Mouse (Mus musculus) myocyte (in vitro differentiated cells): ENCODE results near the gene Cdca7l. TPM values are rescaled to one million over a fixed set of nuclear protein-coding genes. Genes with fewer than 3 reads are reported as not detected.
"Not testable (repeated sequence)": the region's sequence is repeated elsewhere in the genome, so short reads cannot be mapped to it uniquely, and the experiment has no call there.

Source experiments
- H3K27me3 ChIP-seq: one replicate; pipeline ENCODE4 v1.6.1; 2011; ENCODE audit not compliant: control insufficient read depth, insufficient read depth, insufficient read length
- H3K36me3 ChIP-seq: one replicate; pipeline ENCODE4 v1.6.1; 2011; ENCODE audit not compliant: control insufficient read depth, insufficient read depth
- H3K4me2 ChIP-seq: one replicate; pipeline ENCODE4 v1.6.1; 2011; ENCODE audit warnings: low read depth, control low read depth
- H3K4me3 ChIP-seq: one replicate; pipeline ENCODE4 v1.5.1; 2011; ENCODE audit warnings: mild to moderate bottlenecking, control low read depth, moderate library complexity
- H3K79me2 ChIP-seq: one replicate; pipeline ENCODE4 v1.6.1; 2011; ENCODE audit not compliant: control insufficient read depth, insufficient read depth
- H3ac ChIP-seq: one replicate; pipeline ENCODE4 v1.6.1; 2011; ENCODE audit not compliant: control insufficient read depth, insufficient read length
- CEBPB ChIP-seq: IDR thresholded peaks from 2 replicates; pipeline ENCODE4 v1.6.1; 2011; ENCODE audit warnings: mild to moderate bottlenecking, moderate library complexity; ENCODE audit not compliant: poor library complexity, insufficient read depth, severe bottlenecking
- E2F4 ChIP-seq: IDR thresholded peaks from one replicate; pipeline ENCODE4 v1.6.1; 2011; ENCODE audit warnings: mild to moderate bottlenecking, control low read depth, moderate library complexity; ENCODE audit not compliant: insufficient read depth
- MAX ChIP-seq: IDR thresholded peaks from one replicate; pipeline ENCODE4 v1.6.1; 2011; ENCODE audit warnings: low read depth, mild to moderate bottlenecking, control low read depth
- MYOD1 ChIP-seq, 3 experiments: IDR thresholded peaks; one replicate each; pipeline ENCODE4 v1.6.1; 2011; ENCODE audit warnings: control low read depth in 2 of 3, low read depth in 2 of 3, mild to moderate bottlenecking in 2 of 3, moderate library complexity in 1 of 3; ENCODE audit not compliant: insufficient read length in 2 of 3, control insufficient read depth in 1 of 3
- MYOG ChIP-seq, 3 experiments: IDR thresholded peaks; one replicate each; pipeline ENCODE4 v1.6.1; 2011; ENCODE audit warnings: control low read depth in 2 of 3, low read depth in 2 of 3, mild to moderate bottlenecking in 2 of 3; ENCODE audit not compliant: insufficient read length in 2 of 3, control insufficient read depth in 1 of 3, insufficient read depth in 1 of 3
- POLR2A ChIP-seq: IDR thresholded peaks from one replicate; pipeline ENCODE4 v1.6.1; 2011; ENCODE audit warnings: low read depth, mild to moderate bottlenecking, control low read depth, moderate library complexity; ENCODE audit not compliant: insufficient read length
- POLR2AphosphoS2 ChIP-seq: IDR thresholded peaks from one replicate; pipeline ENCODE4 v1.6.1; 2011; ENCODE audit warnings: low read depth, control low read depth; ENCODE audit not compliant: insufficient read length
- REST ChIP-seq: IDR thresholded peaks from one replicate; pipeline ENCODE4 v1.6.1; 2011; ENCODE audit warnings: mild to moderate bottlenecking, control low read depth, moderate library complexity; ENCODE audit not compliant: insufficient read depth, insufficient read length
- SRF ChIP-seq: IDR thresholded peaks from one replicate; pipeline ENCODE4 v1.6.1; 2011; ENCODE audit warnings: low read depth; ENCODE audit not compliant: control insufficient read depth, insufficient read length
- TCF12 ChIP-seq: IDR thresholded peaks from one replicate; pipeline ENCODE4 v1.6.1; 2011; ENCODE audit warnings: mild to moderate bottlenecking, control low read depth; ENCODE audit not compliant: poor library complexity, insufficient read depth, severe bottlenecking
- TCF3 ChIP-seq: IDR thresholded peaks from one replicate; pipeline ENCODE4 v1.6.1; 2011; ENCODE audit warnings: low read depth, control low read depth; ENCODE audit not compliant: insufficient read length
- USF1 ChIP-seq: IDR thresholded peaks from one replicate; pipeline ENCODE4 v1.6.1; 2011; ENCODE audit warnings: low read depth, mild to moderate bottlenecking, control low read depth, moderate library complexity
- polyA plus RNA-seq: library from polyadenylated mRNA; unstranded; fragments of >200 nt; fragmentation: generic; extraction: Trizol; gene quantifications from one replicate; pipeline ENCODE4 v1.2.1, GENCODE M21; 2012; ENCODE audit warnings: missing spikeins

Gene Cdca7l
- polyA plus RNA-seq, result 8.3 TPM

- not testable (repeated sequence) for H3K27me3 ChIP-seq, H3K36me3 ChIP-seq, H3K4me2 ChIP-seq, H3K79me2 ChIP-seq, H3ac ChIP-seq, H3K4me3 ChIP-seq
These were observed at the start of gene Cdca7l for GRCm38 (mm10) chr12:117803989-117804388. Gene Cdca7l, plus strand, starts transcription at chr12:117804289.

GRCm38 (mm10) chr12:117756010-117756409, 48.1 kb upstream of the Cdca7l start:
- no peaks in the 10 kb centered on the region for H3K27me3 ChIP-seq
- no peak overlapping the region for H3K4me2 ChIP-seq
- no peaks in the 10 kb centered on the region for H3K36me3 ChIP-seq
- no peak overlapping the region for H3ac ChIP-seq
- no peaks in the 10 kb centered on the region for H3K79me2 ChIP-seq
- TF ChIP-seq POLR2A, result no peak
- no peak for TF ChIP-seq MYOG (IDR thresholded peaks at IDR 0.05; ENCODE audit: control insufficient read depth in 1 of 3, insufficient read depth in 1 of 3, insufficient read length in 2 of 3, low read depth in 2 of 3)
- no peak for TF ChIP-seq MYOD1 (IDR thresholded peaks at IDR 0.05; ENCODE audit: control insufficient read depth in 1 of 3, insufficient read length in 2 of 3, low read depth in 2 of 3)
- TF ChIP-seq TCF3, result no peak
- no peak for TF ChIP-seq SRF
- TF ChIP-seq E2F4, result no peak
- no peak for TF ChIP-seq POLR2AphosphoS2
- TF ChIP-seq MAX, result no peak
- TF ChIP-seq CEBPB, result no peak
- no peak for TF ChIP-seq USF1
- no peak overlapping the region for H3K4me3 ChIP-seq

GRCm38 (mm10) chr12:117760373-117760772, 43.7 kb upstream of the Cdca7l start:
- no peak for TF ChIP-seq TCF3
- no peak for TF ChIP-seq USF1
- no peak for TF ChIP-seq E2F4
- TF ChIP-seq MAX, result no peak
- no peak for TF ChIP-seq MYOG (IDR thresholded peaks at IDR 0.05; ENCODE audit: control insufficient read depth in 1 of 3, insufficient read depth in 1 of 3, insufficient read length in 2 of 3, low read depth in 2 of 3)
- no peak for TF ChIP-seq SRF
- TF ChIP-seq POLR2AphosphoS2, result no peak
- TF ChIP-seq REST, result no peak
- H3K4me3 ChIP-seq, result no peak overlapping the region

GRCm38 (mm10) chr12:117760846-117761245, 43.2 kb upstream of the Cdca7l start:
- TF ChIP-seq E2F4 (no peak), REST (no peak), CEBPB (no peak), MYOG (IDR thresholded peaks at IDR 0.05; ENCODE audit: control insufficient read depth in 1 of 3, insufficient read depth in 1 of 3, insufficient read length in 2 of 3, low read depth in 2 of 3) (no peak), POLR2AphosphoS2 (no peak), MAX (no peak), SRF (no peak), USF1 (no peak), TCF3 (no peak), MYOD1 (IDR thresholded peaks at IDR 0.05; ENCODE audit: control insufficient read depth in 1 of 3, insufficient read length in 2 of 3, low read depth in 2 of 3) (no peak), TCF12 (no peak), POLR2A (no peak)
- H3ac ChIP-seq, result no peak overlapping the region
- H3K27me3 ChIP-seq, result no peaks in the 10 kb centered on the region
- no peaks in the 10 kb centered on the region for H3K79me2 ChIP-seq
- no peak overlapping the region for H3K4me2 ChIP-seq
- no peaks in the 10 kb centered on the region for H3K36me3 ChIP-seq
- H3K4me3 ChIP-seq, result no peak overlapping the region

More at GRCm38 (mm10) chr12:117760373-117760772, 43.7 kb upstream of the Cdca7l start:
- Histone ChIP-seq H3ac (no peak overlapping the region), H3K79me2 (no peaks in the 10 kb centered on the region), H3K4me2 (no peak overlapping the region), H3K36me3 (no peaks in the 10 kb centered on the region), H3K27me3 (no peaks in the 10 kb centered on the region)

GRCm38 (mm10) chr12:117761698-117762097, 42.4 kb upstream of the Cdca7l start:
- Histone ChIP-seq H3K36me3 (no peaks in the 10 kb centered on the region), H3ac (no peak overlapping the region), H3K27me3 (no peaks in the 10 kb centered on the region), H3K4me3 (no peak overlapping the region), H3K79me2 (no peaks in the 10 kb centered on the region), H3K4me2 (no peak overlapping the region)
- no peak for TF ChIP-seq MYOD1 (IDR thresholded peaks at IDR 0.05; ENCODE audit: control insufficient read depth in 1 of 3, insufficient read length in 2 of 3, low read depth in 2 of 3)
- TF ChIP-seq E2F4, result no peak
- no peak for TF ChIP-seq USF1
- no peak for TF ChIP-seq POLR2AphosphoS2
- no peak for TF ChIP-seq MAX
- no peak for TF ChIP-seq REST
- TF ChIP-seq POLR2A, result no peak
- TF ChIP-seq TCF12, result no peak
- no peak for TF ChIP-seq TCF3
- no peak for TF ChIP-seq CEBPB
- no peak for TF ChIP-seq SRF
- no peak for TF ChIP-seq MYOG (IDR thresholded peaks at IDR 0.05; ENCODE audit: control insufficient read depth in 1 of 3, insufficient read depth in 1 of 3, insufficient read length in 2 of 3, low read depth in 2 of 3)
